Mouse (Mus musculus): ENCODE measurements at regions not wholly inside any gene's neighbourhood (a gene's known extent, or its start where the extent isn't known, plus 50 kb on each side); places are given as distances from the start of the nearest gene placed in this dataset.
"Not testable (repeated sequence)": the region's sequence is repeated elsewhere in the genome, so short reads cannot be mapped to it uniquely, and the experiment has no call there.

- WGBS (ENCODE audit: insufficient replicate concordance) = 51% methylated on average over 23 of the region's 23 CpGs
- H3K9ac ChIP-seq (replicated peaks) = no peak overlapping the region
- no peaks in the 10 kb centered on the region for H3K27me3 ChIP-seq (ENCODE audit: control insufficient read depth, insufficient read depth, low read length)
- no peaks in the 10 kb centered on the region for H3K9me3 ChIP-seq (ENCODE audit: control insufficient read depth, low read length)
- H3K27ac ChIP-seq = no peak overlapping the region
- no peak overlapping the region for H3K4me3 ChIP-seq (ENCODE audit: insufficient read depth in 1 of 2, low read depth in 2 of 2, low read length in 2 of 2)
- TF ChIP-seq EP300 (IDR thresholded peaks at IDR 0.05; ENCODE audit: low read depth) = no peak
- no peak for TF ChIP-seq CTCF (IDR thresholded peaks at IDR 0.05; ENCODE audit: low read depth)
- DNase-seq (ENCODE audit: low read depth in 3 of 3, low spot score in 3 of 3) (no peak), ATAC-seq (ENCODE audit: insufficient read depth) (no peak)
- no peaks in the 10 kb centered on the region for H3K36me3 ChIP-seq (replicated peaks; ENCODE audit: control insufficient read depth, insufficient read depth, low read depth)
- H3K4me1 ChIP-seq (replicated peaks; ENCODE audit: control insufficient read depth in 2 of 2, insufficient read depth in 2 of 2, low read length in 1 of 2) = no peaks in the 10 kb centered on the region
- no peak overlapping the region for H3K4me2 ChIP-seq (ENCODE audit: low read depth)
Observed at GRCm38 (mm10) chr12:65428214-65428981, 203.1 kb downstream of the Wdr20rt start.

GRCm38 (mm10) chr12:65450845-65451244 is 225.5 kb downstream of the Wdr20rt start:
- no peaks in the 10 kb centered on the region for H3K36me3 ChIP-seq (replicated peaks; ENCODE audit: control insufficient read depth, insufficient read depth, low read depth)
- H3K4me2 ChIP-seq (ENCODE audit: low read depth) = no peak overlapping the region
- no peaks in the 10 kb centered on the region for H3K27me3 ChIP-seq (ENCODE audit: control insufficient read depth, insufficient read depth, low read length)
- DNase-seq (ENCODE audit: low read depth in 3 of 3, low spot score in 3 of 3) = no peak
- no peaks in the 10 kb centered on the region for H3K4me1 ChIP-seq (replicated peaks; ENCODE audit: control insufficient read depth in 2 of 2, insufficient read depth in 2 of 2, low read length in 1 of 2)
- no peak for TF ChIP-seq EP300 (IDR thresholded peaks at IDR 0.05; ENCODE audit: low read depth)
- no peak for TF ChIP-seq CTCF (IDR thresholded peaks at IDR 0.05; ENCODE audit: low read depth)
- 48% methylated on average over 4 of the region's 4 CpGs for WGBS (ENCODE audit: insufficient replicate concordance)
- no peak overlapping the region for H3K27ac ChIP-seq
- ATAC-seq (ENCODE audit: insufficient read depth) = no peak
- H3K9ac ChIP-seq (replicated peaks) = no peak overlapping the region
- H3K4me3 ChIP-seq (ENCODE audit: insufficient read depth in 1 of 2, low read depth in 2 of 2, low read length in 2 of 2) = no peak overlapping the region
- no peaks in the 10 kb centered on the region for H3K9me3 ChIP-seq (ENCODE audit: control insufficient read depth, low read length)

- Histone ChIP-seq H3K9me3 (ENCODE audit: control insufficient read depth, low read length) (no peaks in the 10 kb centered on the region), H3K27ac (no peak overlapping the region), H3K27me3 (ENCODE audit: control insufficient read depth, insufficient read depth, low read length) (no peaks in the 10 kb centered on the region), H3K4me2 (ENCODE audit: low read depth) (no peak overlapping the region), H3K4me1 (replicated peaks; ENCODE audit: control insufficient read depth in 2 of 2, insufficient read depth in 2 of 2, low read length in 1 of 2) (no peaks in the 10 kb centered on the region), H3K4me3 (ENCODE audit: insufficient read depth in 1 of 2, low read depth in 2 of 2, low read length in 2 of 2) (no peak overlapping the region), H3K36me3 (replicated peaks; ENCODE audit: control insufficient read depth, insufficient read depth, low read depth) (no peaks in the 10 kb centered on the region), H3K9ac (replicated peaks) (no peak overlapping the region)
- WGBS (ENCODE audit: insufficient replicate concordance) = 66% methylated on average over 3 of the region's 3 CpGs
- no peak for ATAC-seq (ENCODE audit: insufficient read depth)
- no peak for TF ChIP-seq EP300 (IDR thresholded peaks at IDR 0.05; ENCODE audit: low read depth)
- TF ChIP-seq CTCF (IDR thresholded peaks at IDR 0.05; ENCODE audit: low read depth) = no peak
- DNase-seq (ENCODE audit: low read depth in 3 of 3, low spot score in 3 of 3) = no peak
Observed at GRCm38 (mm10) chr12:65455683-65456082, 230.4 kb downstream of the Wdr20rt start.

GRCm38 (mm10) chr12:65456956-65457355 is 231.6 kb downstream of the Wdr20rt start:
- Histone ChIP-seq H3K4me2 (ENCODE audit: low read depth) (no peak overlapping the region), H3K9me3 (ENCODE audit: control insufficient read depth, low read length) (no peaks in the 10 kb centered on the region), H3K36me3 (replicated peaks; ENCODE audit: control insufficient read depth, insufficient read depth, low read depth) (no peaks in the 10 kb centered on the region), H3K4me1 (replicated peaks; ENCODE audit: control insufficient read depth in 2 of 2, insufficient read depth in 2 of 2, low read length in 1 of 2) (no peaks in the 10 kb centered on the region), H3K4me3 (ENCODE audit: insufficient read depth in 1 of 2, low read depth in 2 of 2, low read length in 2 of 2) (no peak overlapping the region), H3K27ac (no peak overlapping the region), H3K27me3 (ENCODE audit: control insufficient read depth, insufficient read depth, low read length) (no peaks in the 10 kb centered on the region), H3K9ac (replicated peaks) (no peak overlapping the region)
- DNase-seq (ENCODE audit: low read depth in 3 of 3, low spot score in 3 of 3) = no peak
- TF ChIP-seq EP300 (IDR thresholded peaks at IDR 0.05; ENCODE audit: low read depth) (no peak), CTCF (IDR thresholded peaks at IDR 0.05; ENCODE audit: low read depth) (no peak)
- WGBS (ENCODE audit: insufficient replicate concordance) = 45% methylated on average over 3 of the region's 3 CpGs
- ATAC-seq (ENCODE audit: insufficient read depth) = no peak

GRCm38 (mm10) chr12:65464246-65464645 is 238.9 kb downstream of the Wdr20rt start:
- Histone ChIP-seq H3K9ac (replicated peaks) (no peak overlapping the region), H3K36me3 (replicated peaks; ENCODE audit: control insufficient read depth, insufficient read depth, low read depth) (no peaks in the 10 kb centered on the region), H3K9me3 (ENCODE audit: control insufficient read depth, low read length) (no peaks in the 10 kb centered on the region), H3K4me2 (ENCODE audit: low read depth) (no peak overlapping the region), H3K27ac (no peak overlapping the region), H3K27me3 (ENCODE audit: control insufficient read depth, insufficient read depth, low read length) (no peaks in the 10 kb centered on the region), H3K4me3 (ENCODE audit: insufficient read depth in 1 of 2, low read depth in 2 of 2, low read length in 2 of 2) (no peak overlapping the region), H3K4me1 (replicated peaks; ENCODE audit: control insufficient read depth in 2 of 2, insufficient read depth in 2 of 2, low read length in 1 of 2) (no peaks in the 10 kb centered on the region)
- WGBS (ENCODE audit: insufficient replicate concordance) = 43% methylated on average over 2 of the region's 2 CpGs
- ATAC-seq (ENCODE audit: insufficient read depth) = no peak
- no peak for TF ChIP-seq CTCF (IDR thresholded peaks at IDR 0.05; ENCODE audit: low read depth)
- TF ChIP-seq EP300 (IDR thresholded peaks at IDR 0.05; ENCODE audit: low read depth) = no peak
- no peak for DNase-seq (ENCODE audit: low read depth in 3 of 3, low spot score in 3 of 3)

- not testable (repeated sequence) for ATAC-seq (ENCODE audit: insufficient read depth)
Observed at GRCm38 (mm10) chr12:65478674-65479073, 253.4 kb downstream of the Wdr20rt start.

More at GRCm38 (mm10) chr12:65478674-65479073, 253.4 kb downstream of the Wdr20rt start:
- H3K27me3 ChIP-seq (ENCODE audit: control insufficient read depth, insufficient read depth, low read length); H3K4me1 ChIP-seq (replicated peaks; ENCODE audit: control insufficient read depth in 2 of 2, insufficient read depth in 2 of 2, low read length in 1 of 2); H3K9me3 ChIP-seq (ENCODE audit: control insufficient read depth, low read length); H3K36me3 ChIP-seq (replicated peaks; ENCODE audit: control insufficient read depth, insufficient read depth, low read depth); H3K4me3 ChIP-seq (ENCODE audit: insufficient read depth in 1 of 2, low read depth in 2 of 2, low read length in 2 of 2); H3K9ac ChIP-seq (replicated peaks); DNase-seq (ENCODE audit: low read depth in 3 of 3, low spot score in 3 of 3); H3K4me2 ChIP-seq (ENCODE audit: low read depth); H3K27ac ChIP-seq: not testable (repeated sequence)
- WGBS (ENCODE audit: insufficient replicate concordance) = 48% methylated on average over 9 of the region's 9 CpGs

Measured in liver, embryonic 14.5 days (tissue).